Comparison of ENCODE assay signal across 8 mouse cellular contexts in the genomic region with DNA sequence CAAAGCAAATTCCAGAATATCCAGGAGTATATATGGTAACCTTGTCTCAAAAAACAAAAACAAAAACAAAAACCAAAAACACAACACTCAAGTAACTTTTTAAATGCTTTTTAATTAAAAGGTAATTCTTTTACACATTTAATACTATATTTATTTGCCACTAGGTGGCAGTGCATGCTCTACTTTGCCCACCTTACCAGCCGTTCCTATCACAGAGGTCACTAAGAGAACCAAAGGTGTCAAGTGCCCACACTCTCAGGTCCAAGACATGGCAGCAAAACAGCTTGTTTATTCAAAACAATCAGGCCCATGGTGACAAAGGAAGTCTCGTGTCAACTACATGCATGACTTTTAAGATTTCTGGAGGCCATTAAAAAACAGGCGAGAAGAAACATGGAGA. TPM values are rescaled to one million over a fixed set of nuclear protein-coding genes. Genes with fewer than 3 reads are reported as not detected.
DNase-seq lines count a peak whose midpoint lies in the region; ATAC-seq and TF ChIP-seq lines count a peak whose summit lies in the region.
"Had no signal": no experiment of that assay in that cellular context is flagged by ENCODE, and none has a peak within 500 bp of the region (broad histone marks: within the 10 kb centered on the region; RNA-seq: fewer than 3 reads in every experiment).

No protein-coding gene starts in this region.

- H3K4me2 ChIP-seq in liver, embryonic 12.5 days: no peak overlapping the region
- H3K4me2 ChIP-seq: embryonic facial prominence, embryonic 15.5 days had no signal

- no peaks in the 10 kb centered on the region for H3K9me3 ChIP-seq in liver, embryonic 12.5 days (replicated peaks)
- H3K9me3 ChIP-seq: embryonic facial prominence, embryonic 15.5 days had no signal

- no peak for TF ChIP-seq POLR2A in liver, adult 2 months (IDR thresholded peaks at IDR 0.05; ENCODE audit: extremely low read depth, insufficient read depth, low read length)

- peak overlapping the region; percentile 64 for H3K27ac ChIP-seq in liver, adult 2 months (replicated peaks; ENCODE audit: insufficient read depth, low read depth, low read length)
- no peak overlapping the region for H3K27ac ChIP-seq in liver, embryonic 12.5 days
- H3K27ac ChIP-seq: embryonic facial prominence, embryonic 15.5 days had no signal

- no peaks in the 10 kb centered on the region for H3K27me3 ChIP-seq in liver, adult 2 months (ENCODE audit: control insufficient read depth, insufficient read depth, low read length)
- H3K27me3 ChIP-seq in liver, embryonic 12.5 days (replicated peaks): no peaks in the 10 kb centered on the region
- H3K27me3 ChIP-seq: embryonic facial prominence, embryonic 15.5 days had no signal

- H3K79me2 ChIP-seq in liver, adult 2 months (ENCODE audit: control insufficient read depth, insufficient read depth, low read length): peaks cover 10% of the 10 kb centered on the region

- no peak for ATAC-seq in liver, embryonic 12.5 days

- TF ChIP-seq CTCF in liver, adult 2 months (IDR thresholded peaks at IDR 0.05; ENCODE audit: low read depth, low read length): peak; percentile 27; the same call in 1 of the 2 replicates

- H3K36me3 ChIP-seq in liver, adult 2 months (ENCODE audit: control insufficient read depth, insufficient read depth, low read length): peaks cover 21% of the 10 kb centered on the region; the same call in 1 of the 2 replicates
- no peaks in the 10 kb centered on the region for H3K36me3 ChIP-seq in liver, embryonic 12.5 days
- H3K36me3 ChIP-seq: embryonic facial prominence, embryonic 15.5 days had no signal

- WGBS in liver, adult 2 months: 15% methylated on average over 3 of the region's 3 CpGs
- 32% methylated on average over 3 of the region's 3 CpGs for WGBS in liver, embryonic 12.5 days (ENCODE audit: insufficient replicate concordance)

- H3K9ac ChIP-seq in liver, adult 2 months (ENCODE audit: low read depth, low read length): no peak overlapping the region
- H3K9ac ChIP-seq in liver, embryonic 12.5 days: no peak overlapping the region
- H3K9ac ChIP-seq: embryonic facial prominence, embryonic 15.5 days had no signal

- peak; percentile 71 for DNase-seq in liver, adult 2 months (ENCODE audit: extremely low read depth, low read depth, low spot score)
- peak; percentile 9 for DNase-seq in Muller cell, postnatal 12 days (ENCODE audit: inconsistent ontology term)
- DNase-seq in embryo, embryonic 10.5 days (ENCODE audit: low spot score): peak; percentile 72
- DNase-seq in retina, adult 2 months (ENCODE audit: low read depth, low spot score): peak; percentile 18
- DNase-seq in spleen, adult 12 weeks (ENCODE audit: low spot score): no peak
- no peak for DNase-seq in thymus, postnatal 25 days

- H3K4me3 ChIP-seq in liver, adult 2 months (ENCODE audit: insufficient read depth, low read depth, low read length): no peak overlapping the region
- H3K4me3 ChIP-seq in liver, embryonic 12.5 days: no peak overlapping the region
- H3K4me3 ChIP-seq: embryonic facial prominence, embryonic 15.5 days had no signal

- H3K4me1 ChIP-seq in liver, adult 2 months (ENCODE audit: control insufficient read depth, insufficient read depth, low read length): peaks cover 45% of the 10 kb centered on the region
- no peaks in the 10 kb centered on the region for H3K4me1 ChIP-seq in liver, embryonic 12.5 days
- H3K4me1 ChIP-seq: embryonic facial prominence, embryonic 15.5 days had no signal

RNA-seq across cellular contexts. Expression of a gene that starts 24.2 kb away (rescaled TPM):
- 137 and 197 TPM in 2 replicates for total RNA-seq in liver, adult 2 months (2014; rRNA removed)
- polyA plus RNA-seq in liver, adult 2 months (2012; rRNA removed): 387 and 444 TPM in 2 replicates
- polyA plus RNA-seq in liver, embryonic 12.5 days (2016; fragmentation: Nextera tagmentation; extraction: Ambion mirVana): 5.0 and 7.8 TPM in 2 replicates

Comparison
In these comparisons a context has a peak if more than half of its experiments do, and no peak if none do; other contexts are left out.
1. RNA of a gene that starts 24.2 kb away (polyA plus RNA-seq): 387 to 444 TPM in liver, adult 2 months; 5.0 to 7.8 TPM in liver, embryonic 12.5 days; every median in the first group is over 10 times any median in the second.
2. DNase-seq: peak in liver, adult 2 months (single experiment), Muller cell, postnatal 12 days (single experiment), embryo, embryonic 10.5 days (single experiment) and retina, adult 2 months (single experiment); none in spleen, adult 12 weeks (single experiment) and thymus, postnatal 25 days (single experiment).